Mouse (Mus musculus) adrenal gland, adult (tissue): ENCODE measurements around the gene Zfp408.
"Not testable (repeated sequence)": the region's sequence is repeated elsewhere in the genome, so short reads cannot be mapped to it uniquely, and the experiment has no call there.

Experiments
- DNase-seq, 2 experiments: peaks; one replicate each; pipeline ENCODE4 v3.0.0; 2022 to 2023; ENCODE audit warnings: low spot score in 1 of 2; ENCODE audit not compliant: inconsistent age in 2 of 2

Gene Zfp408

DNA sequence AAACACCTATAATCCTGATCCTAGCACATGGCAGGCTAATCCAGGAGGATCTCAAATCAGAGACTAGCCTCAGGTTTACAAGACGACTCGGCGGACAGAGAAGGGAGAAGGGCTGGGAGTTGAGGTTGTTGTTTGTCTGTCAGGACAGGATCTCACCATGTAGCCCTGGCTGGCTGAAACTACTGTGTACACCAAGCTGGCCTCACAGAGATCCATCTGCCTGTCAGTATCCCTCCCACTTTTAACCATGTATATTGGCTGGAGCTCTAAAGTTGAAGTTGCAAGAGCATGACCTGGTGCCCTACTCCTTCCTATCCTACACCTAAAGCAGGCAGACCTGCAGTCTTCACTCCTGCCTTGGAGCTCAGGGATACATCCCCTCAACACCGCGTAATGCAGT is 27.2 kb downstream of the Zfp408 start:
- DNase-seq = no peak

DNA sequence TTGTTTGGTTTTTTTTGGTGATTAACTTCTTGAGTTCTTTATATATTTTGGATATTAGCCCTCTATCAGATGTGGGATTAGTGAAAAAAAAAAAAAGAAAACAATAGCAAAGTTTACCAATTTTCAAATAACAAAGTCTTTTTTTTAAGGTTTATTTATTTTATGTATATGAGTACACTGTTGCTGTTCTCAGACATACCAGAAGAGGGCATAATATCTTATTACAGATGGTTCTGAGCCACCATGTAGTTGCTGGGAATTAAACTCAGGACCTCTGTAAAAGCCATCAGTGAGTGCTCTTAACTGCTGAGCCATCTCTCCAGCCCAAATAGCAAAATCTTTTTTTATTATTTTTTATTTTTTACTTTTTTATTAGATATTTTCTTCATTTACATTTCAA is 40.2 kb downstream of the Zfp408 start:
- not testable (repeated sequence) for DNase-seq

DNA sequence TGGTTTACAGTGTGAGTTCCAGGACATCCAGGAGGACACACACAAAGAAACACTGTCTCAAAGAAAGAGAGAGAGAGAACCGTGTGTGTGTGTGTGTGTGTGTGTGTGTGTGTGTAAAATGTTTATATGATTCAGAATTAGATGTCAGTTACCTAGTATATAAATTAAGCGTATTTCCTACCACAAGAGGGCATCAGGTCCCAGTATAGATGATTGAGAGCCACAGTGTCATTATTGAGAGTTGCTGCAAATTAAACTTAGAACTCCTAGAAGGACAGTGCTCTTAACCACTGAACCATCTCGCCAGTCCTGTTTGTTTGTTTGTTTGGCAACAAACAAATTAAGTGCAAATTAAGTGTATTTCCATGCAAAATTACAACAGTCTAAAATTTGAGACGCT is 47.2 kb downstream of the Zfp408 start:
- DNase-seq = peak in 1 of 2 experiments; percentile 39

DNA sequence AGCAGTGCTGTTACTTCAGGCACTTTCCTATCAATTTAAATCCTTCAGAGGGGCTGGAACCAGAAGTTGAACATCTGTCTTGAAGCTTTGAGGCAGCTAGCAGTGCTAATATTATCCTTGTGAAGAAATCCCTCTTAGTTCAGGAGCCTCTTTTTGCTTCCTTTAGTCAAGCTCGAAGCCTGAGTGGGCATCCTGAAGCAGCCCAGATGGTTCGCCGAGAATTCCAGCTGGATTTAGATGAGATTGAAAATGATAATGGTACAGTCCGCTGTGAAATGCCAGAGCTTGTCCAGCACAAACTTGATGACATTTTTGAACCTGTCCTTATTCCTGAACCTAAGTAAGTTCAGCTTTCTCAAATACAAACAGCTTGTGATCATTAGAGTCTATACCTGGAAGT is 49.1 kb downstream of the Zfp408 start:
- DNase-seq = no peak
